Mouse (Mus musculus) limb, embryonic 10.5 days (tissue): ENCODE measurements around the gene Cchcr1. TPM values are rescaled to one million over a fixed set of nuclear protein-coding genes. Genes with fewer than 3 reads are reported as not detected.
A peak's percentile ranks its signal among the peaks of the same experiment; 100 is the strongest.
"Not testable (repeated sequence)": the region's sequence is repeated elsewhere in the genome, so short reads cannot be mapped to it uniquely, and the experiment has no call there.

Source experiments
- DNase-seq: peaks from one replicate; pipeline ENCODE4 v3.0.0-alpha.2; 2017; ENCODE audit warnings: low spot score
- H3K27ac ChIP-seq: fragments of 300-500 bp; sonication (generic); 2 replicates; pipeline ENCODE4 v1.5.1; 2016; ENCODE audit warnings: mild to moderate bottlenecking
- H3K27me3 ChIP-seq: fragments of 300-500 bp; sonication (generic); 2 replicates; pipeline ENCODE4 v1.6.1; 2016; ENCODE audit warnings: low read depth, mild to moderate bottlenecking; ENCODE audit not compliant: poor library complexity, severe bottlenecking
- H3K36me3 ChIP-seq: fragments of 300-500 bp; sonication (generic); 2 replicates; pipeline ENCODE4 v1.6.1; 2016; ENCODE audit warnings: mild to moderate bottlenecking, moderate library complexity
- H3K4me1 ChIP-seq: fragments of 300-500 bp; sonication (generic); 2 replicates; pipeline ENCODE4 v1.6.1; 2016
- H3K4me3 ChIP-seq: fragments of 300-500 bp; sonication (generic); 2 replicates; pipeline ENCODE4 v1.5.1; 2016; ENCODE audit warnings: mild to moderate bottlenecking, moderate library complexity
- H3K9me3 ChIP-seq: fragments of 300-500 bp; sonication (generic); replicated peaks from 2 replicates; pipeline ENCODE4 v1.6.1; 2016; ENCODE audit warnings: mild to moderate bottlenecking
- WGBS: fragments of 180-500 bp; shearing (Covaris S2); methylation state at CpG from one replicate; pipeline ENCODE4 v1.1.7; 2016; 5-methylcytosine and 5-hydroxymethylcytosine counted together
- polyA plus RNA-seq: library from polyadenylated mRNA; unstranded; fragments of >200 nt; fragmentation: Nextera tagmentation; extraction: Ambion mirVana; gene quantifications from 2 replicates; pipeline ENCODE4 v1.2.1, GENCODE M21; 2016

Cchcr1 gene
- polyA plus RNA-seq, 1 experiment from 2014 or later = 25.5 TPM

DNA sequence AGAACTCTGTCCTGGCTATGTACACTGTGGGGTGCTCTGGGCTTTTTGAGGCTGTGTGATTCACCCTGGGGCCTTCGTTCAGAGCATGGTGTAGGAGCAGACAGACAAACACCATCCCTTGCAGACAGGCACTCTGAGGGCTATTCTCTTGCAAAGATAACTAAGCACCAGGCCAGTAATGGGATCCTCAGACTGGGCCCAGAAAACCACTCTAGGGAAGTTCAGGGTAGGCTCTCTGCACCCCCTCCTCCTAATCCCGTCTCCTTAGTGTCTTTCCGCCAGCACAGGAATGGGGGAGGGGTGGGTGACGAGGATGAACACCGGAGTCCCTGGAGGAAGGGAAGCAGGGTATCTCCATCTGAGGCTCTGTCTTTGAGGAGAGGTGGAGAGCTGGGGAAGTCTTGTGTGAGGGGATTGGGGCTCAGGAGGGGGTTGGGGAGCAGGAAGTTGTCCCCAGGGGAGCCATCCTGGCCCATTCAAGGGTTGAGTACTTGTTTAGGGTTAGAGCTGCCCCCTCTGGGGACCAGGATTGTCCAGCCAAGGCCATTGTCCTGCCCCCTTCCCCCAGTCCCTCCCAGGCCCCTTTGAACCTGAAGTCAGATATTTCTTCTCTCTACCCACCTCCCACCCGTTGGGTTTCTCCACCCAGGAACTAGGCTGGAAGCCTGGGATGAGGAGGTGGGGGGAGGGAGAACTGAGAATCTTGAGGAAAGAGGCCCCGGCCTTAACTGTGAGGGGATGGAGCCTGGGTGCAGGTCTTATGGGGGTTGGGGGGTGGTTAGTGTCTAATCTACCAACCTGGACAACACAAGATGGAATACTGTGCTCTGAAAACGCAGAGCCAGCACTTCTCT is 12.0 kb upstream of the Cchcr1 start:
- 0 out of 2 replicates have a peak overlapping the region, but pooled peaks have one; percentile 8 for H3K27ac ChIP-seq
- no peaks in the 10 kb centered on the region for H3K9me3 ChIP-seq
- H3K36me3 ChIP-seq = no peaks in the 10 kb centered on the region
- peaks cover 28% of the 10 kb centered on the region for H3K4me1 ChIP-seq
- peaks cover 53% of the 10 kb centered on the region for H3K27me3 ChIP-seq
- DNase-seq = no peak
- H3K4me3 ChIP-seq = no peak overlapping the region
- WGBS = 28% methylated on average over 8 of the region's 8 CpGs

DNA sequence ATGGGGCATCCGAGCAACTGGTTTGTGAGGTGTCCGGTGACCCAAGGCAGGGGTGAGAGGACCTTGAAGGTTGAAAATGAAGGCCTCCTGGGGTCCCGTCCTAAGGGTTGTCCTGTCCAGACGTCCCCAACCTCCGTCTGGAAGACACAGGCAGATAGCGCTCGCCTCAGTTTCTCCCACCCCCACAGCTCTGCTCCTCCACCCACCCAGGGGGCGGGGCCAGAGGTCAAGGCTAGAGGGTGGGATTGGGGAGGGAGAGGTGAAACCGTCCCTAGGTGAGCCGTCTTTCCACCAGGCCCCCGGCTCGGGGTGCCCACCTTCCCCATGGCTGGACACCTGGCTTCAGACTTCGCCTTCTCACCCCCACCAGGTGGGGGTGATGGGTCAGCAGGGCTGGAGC is 11.1 kb upstream of the Cchcr1 start, which contains the start of gene Pou5f1:
Gene Pou5f1, plus strand, starts transcription at position 243 of the 400 bp plus-strand sequence.
- Histone ChIP-seq H3K36me3 (no peaks in the 10 kb centered on the region), H3K27ac (no peak within 1 kb of the TSS), H3K4me3 (no peak within 1 kb of the TSS), H3K27me3 (peaks cover 53% of the 10 kb centered on the region), H3K4me1 (peaks cover 28% of the 10 kb centered on the region), H3K9me3 (no peaks in the 10 kb centered on the region)
- DNase-seq = no peak
- WGBS = 36% methylated on average over 13 of the region's 13 CpGs

DNA sequence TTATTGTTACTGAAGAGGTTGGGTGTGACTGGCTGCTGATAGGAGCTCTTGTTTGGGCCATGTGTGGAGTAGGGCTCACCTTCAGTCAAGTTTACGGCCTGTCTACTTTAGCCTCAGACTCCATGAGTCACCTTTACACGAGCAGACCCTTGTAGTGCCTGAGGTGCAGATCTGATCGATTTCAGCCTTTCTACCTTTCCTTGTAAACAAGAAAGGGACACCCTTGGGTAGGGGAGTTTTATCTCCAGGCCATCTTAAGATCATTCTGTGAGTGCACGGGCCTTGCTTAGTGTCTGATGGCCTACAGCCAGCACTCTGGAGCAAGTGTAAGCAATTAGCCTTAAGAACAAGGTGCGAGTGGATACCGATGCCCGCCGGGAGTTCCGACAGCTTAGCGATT is 10.0 kb upstream of the Cchcr1 start:
- WGBS = 11% methylated on average over 10 of the region's 10 CpGs
- Histone ChIP-seq H3K4me1 (peaks cover 27% of the 10 kb centered on the region), H3K4me3 (no peak overlapping the region), H3K27me3 (peaks cover 53% of the 10 kb centered on the region), H3K36me3 (no peaks in the 10 kb centered on the region), H3K27ac (no peak overlapping the region), H3K9me3 (no peaks in the 10 kb centered on the region)
- no peak for DNase-seq

DNA sequence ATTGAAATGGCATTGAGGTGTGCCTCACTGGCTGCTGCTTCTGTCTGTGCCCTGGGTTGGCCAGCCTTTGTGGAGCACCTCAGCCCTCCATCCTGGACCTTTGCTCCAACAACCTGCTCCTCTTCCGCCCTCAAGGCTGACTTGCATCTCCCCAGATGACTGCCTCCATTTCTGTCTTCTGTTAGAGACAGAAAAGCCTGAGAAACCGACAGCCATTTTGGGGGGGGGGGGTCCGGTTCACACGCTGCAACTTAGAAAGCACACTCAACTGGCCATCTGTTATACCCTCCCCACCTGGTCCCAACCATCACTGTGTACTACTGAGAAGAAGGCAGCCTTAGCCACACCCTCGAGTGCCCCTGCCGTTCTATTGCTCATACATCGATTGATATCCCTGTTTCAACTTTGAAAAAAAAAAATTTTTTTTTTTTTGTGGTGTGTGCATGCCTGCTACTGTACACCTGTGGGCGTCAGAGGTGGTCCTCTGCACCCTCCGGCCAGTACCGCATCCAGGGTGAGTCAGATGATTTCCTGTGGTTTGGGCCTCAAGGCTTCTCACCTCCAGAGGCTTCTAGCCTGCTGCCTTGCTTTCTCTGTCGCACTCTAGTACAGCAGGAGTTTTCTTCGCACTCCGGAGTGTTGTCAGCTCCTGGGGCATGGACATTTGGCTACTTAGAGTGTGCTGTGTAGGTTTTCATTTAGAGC is 9.2 kb upstream of the Cchcr1 start:
- Histone ChIP-seq H3K27ac (no peak overlapping the region), H3K36me3 (peaks cover 6% of the 10 kb centered on the region; the same call in 1 of the 2 replicates), H3K27me3 (peaks cover 53% of the 10 kb centered on the region), H3K4me1 (peaks cover 19% of the 10 kb centered on the region), H3K4me3 (no peak overlapping the region), H3K9me3 (no peaks in the 10 kb centered on the region)
- DNase-seq = no peak
- WGBS = 23% methylated on average over 13 of the region's 13 CpGs

DNA sequence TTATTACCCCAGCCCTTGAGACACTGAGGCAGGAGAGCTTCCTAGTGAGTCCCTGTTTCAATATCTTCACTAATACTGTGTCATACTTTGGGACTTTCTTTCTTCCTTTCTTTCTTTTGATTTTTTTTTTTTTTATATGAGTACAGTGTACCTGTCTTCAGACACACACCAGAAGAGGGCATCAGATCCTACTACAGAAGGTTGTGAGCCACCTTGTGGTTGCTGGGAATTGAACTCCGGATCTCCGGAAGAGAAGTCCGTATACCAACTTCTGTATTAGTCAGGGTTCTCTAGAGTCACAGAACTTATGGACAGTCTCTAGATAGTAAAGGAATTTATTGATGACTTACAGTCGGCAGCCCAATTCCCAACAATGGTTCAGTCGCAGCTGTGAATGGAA is 8.6 kb upstream of the Cchcr1 start:
- H3K27me3 ChIP-seq = peaks cover 53% of the 10 kb centered on the region
- not testable (repeated sequence) for H3K27ac ChIP-seq
- 59% methylated on average over 5 of the region's 5 CpGs for WGBS

DNA sequence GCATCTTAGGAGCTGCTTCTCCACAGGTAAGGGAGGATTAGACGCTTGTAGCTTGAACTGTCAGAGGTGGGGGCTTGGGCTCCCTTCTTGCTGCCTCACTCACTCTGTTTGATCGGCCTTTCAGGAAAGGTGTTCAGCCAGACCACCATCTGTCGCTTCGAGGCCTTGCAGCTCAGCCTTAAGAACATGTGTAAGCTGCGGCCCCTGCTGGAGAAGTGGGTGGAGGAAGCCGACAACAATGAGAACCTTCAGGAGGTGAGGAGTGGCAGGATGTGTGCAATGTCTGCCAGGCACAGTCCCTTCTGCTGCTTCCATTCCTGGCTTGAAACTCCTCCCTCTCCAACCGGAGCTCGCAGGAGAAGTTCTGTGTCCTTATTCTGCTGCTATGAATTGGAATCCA is 7.6 kb upstream of the Cchcr1 start:
- Histone ChIP-seq H3K9me3 (no peaks in the 10 kb centered on the region), H3K36me3 (peaks cover 12% of the 10 kb centered on the region), H3K27ac (no peak overlapping the region), H3K27me3 (peaks cover 47% of the 10 kb centered on the region), H3K4me1 (peaks cover 16% of the 10 kb centered on the region), H3K4me3 (no peak overlapping the region)
- WGBS = 50% methylated on average over 8 of the region's 8 CpGs
- no peak for DNase-seq

More for the DNA sequence above, 8.6 kb upstream of the Cchcr1 start:
- H3K36me3 ChIP-seq, H3K9me3 ChIP-seq, DNase-seq, H3K4me3 ChIP-seq: not testable (repeated sequence)
- H3K4me1 ChIP-seq = peaks cover 17% of the 10 kb centered on the region

DNA sequence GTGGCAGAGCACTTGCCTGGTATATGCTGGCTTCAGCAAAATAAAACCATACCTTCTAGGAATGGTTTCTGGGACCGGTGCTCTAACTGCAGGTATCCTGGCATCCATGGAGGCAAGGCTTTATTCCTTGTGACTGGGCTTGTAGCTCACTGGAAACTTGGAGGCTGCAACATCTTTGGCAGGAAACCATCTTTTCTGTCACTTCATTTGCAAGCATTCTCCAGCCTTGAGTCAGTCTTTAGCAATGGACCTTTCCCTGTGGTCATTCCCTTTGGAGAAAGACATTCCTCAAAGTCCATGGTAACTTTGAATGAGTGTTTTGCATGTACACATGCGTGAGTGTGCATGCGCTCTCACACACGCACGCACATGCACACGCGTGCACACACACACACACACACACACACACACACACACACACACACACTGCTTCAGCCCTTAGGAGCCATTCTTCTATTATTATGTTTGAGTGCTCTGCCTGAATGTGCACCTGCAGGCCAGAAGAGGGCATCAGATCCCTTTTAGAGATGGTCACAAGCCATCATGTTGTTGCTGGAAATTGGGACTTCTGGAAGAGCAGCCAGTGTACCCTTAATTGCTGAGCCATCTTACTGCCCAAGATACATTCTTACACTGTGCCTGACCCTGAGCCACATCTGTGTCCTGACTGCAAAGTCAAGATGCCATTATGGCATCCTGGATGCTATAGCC is 3.8 kb upstream of the Cchcr1 start:
- Histone ChIP-seq H3K27ac (no peak overlapping the region), H3K4me3 (no peak overlapping the region), H3K36me3 (peaks cover 16% of the 10 kb centered on the region), H3K4me1 (peaks cover 30% of the 10 kb centered on the region), H3K27me3 (peaks cover 9% of the 10 kb centered on the region), H3K9me3 (no peaks in the 10 kb centered on the region)
- no peak for DNase-seq
- 90% methylated on average over 7 of the region's 7 CpGs for WGBS

DNA sequence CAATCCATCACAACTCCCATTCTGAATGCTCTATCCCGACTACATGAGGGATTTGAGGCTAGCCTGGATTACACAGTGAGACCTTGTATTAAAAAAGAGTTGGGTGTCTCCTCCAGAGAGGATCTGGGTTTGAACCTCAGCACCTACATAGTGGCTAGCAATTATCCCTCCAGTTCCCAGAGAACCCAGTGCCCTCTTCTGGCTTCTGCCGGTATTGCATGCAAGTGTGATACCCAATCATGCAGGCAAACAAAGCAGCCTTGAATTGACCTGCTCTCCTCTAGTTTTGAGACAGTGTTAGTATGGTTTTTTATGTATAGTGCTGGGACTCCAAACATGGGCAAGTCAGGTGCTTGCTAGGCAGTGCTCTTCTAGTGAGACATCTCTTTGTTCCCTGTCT is 3.0 kb upstream of the Cchcr1 start:
- peak; percentile 89 for DNase-seq
- Histone ChIP-seq H3K36me3 (peaks cover 16% of the 10 kb centered on the region), H3K4me3 (peak overlapping the region; percentile 72; the same call in 1 of the 2 replicates), H3K9me3 (no peaks in the 10 kb centered on the region), H3K27me3 (peaks cover 2% of the 10 kb centered on the region; the same call in 1 of the 2 replicates), H3K4me1 (peaks cover 34% of the 10 kb centered on the region), H3K27ac (0 out of 2 replicates have a peak overlapping the region, but pooled peaks have one; percentile 64)
- 13% methylated on average over 2 of the region's 2 CpGs for WGBS

DNA sequence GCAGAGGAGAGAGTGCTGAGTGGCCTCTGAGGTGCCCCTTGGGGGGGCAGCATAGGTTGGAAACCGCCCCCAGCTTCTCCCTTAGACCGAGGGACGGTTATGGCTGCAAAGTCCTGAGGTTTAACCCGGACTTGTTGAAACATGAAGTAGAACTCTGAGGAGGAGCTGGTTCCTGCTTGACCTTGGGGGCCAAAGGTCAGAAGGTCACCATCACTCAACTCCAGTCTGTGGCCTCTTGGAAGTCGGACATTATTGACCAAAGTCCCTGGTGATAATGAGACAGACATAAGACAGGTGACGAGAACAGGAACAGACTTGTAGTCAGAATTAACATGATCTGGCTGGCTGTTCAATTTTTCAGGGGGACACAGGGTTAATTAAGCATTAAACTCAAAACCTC is 2.1 kb upstream of the Cchcr1 start:
- peak overlapping the region; percentile 64 for H3K27ac ChIP-seq

DNA sequence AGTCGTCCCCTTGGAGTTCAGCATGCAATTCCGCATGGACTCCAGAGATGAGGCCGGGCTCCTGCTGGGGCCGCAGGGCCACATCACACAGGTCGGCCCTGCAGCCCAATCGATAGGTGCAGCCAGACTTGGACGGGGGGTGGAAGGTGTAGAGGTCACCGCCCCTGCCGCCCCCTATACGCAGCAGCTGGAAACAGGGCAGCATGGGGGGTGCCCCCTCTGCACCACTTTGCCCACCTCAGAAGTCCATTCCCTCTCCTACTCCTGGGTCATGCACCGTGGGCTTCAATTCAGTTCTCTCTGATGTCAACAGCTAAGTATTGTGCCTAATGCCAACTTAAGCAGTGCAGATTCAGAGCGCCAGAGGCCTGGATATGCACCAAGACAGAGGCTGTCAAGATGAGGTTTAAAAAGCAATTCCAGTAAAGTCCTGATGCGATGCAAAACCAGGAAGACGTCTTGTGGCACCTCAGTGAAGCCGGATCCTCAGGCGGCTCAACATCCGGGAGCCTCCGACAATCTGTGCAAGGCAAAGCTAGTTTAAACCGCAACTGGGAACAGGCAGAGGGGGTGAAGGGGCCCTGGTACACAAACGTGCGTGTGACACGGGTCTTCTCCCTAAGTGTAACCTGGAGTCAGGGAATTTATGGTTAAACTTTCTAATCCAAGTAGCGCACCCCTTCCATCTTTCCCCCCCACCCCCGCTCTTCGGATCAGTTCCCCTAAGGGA is 824 bp upstream of the Cchcr1 start:
- Histone ChIP-seq H3K36me3 (peaks cover 26% of the 10 kb centered on the region), H3K27ac (peak overlapping the region; percentile 85), H3K27me3 (no peaks in the 10 kb centered on the region), H3K9me3 (no peaks in the 10 kb centered on the region), H3K4me3 (peak overlapping the region; percentile 72), H3K4me1 (peaks cover 34% of the 10 kb centered on the region)
- DNase-seq = peak; percentile 67
- 6% methylated on average over 25 of the region's 25 CpGs for WGBS

More for the DNA sequence above, 2.1 kb upstream of the Cchcr1 start:
- no peaks in the 10 kb centered on the region for H3K9me3 ChIP-seq
- peaks cover 16% of the 10 kb centered on the region for H3K36me3 ChIP-seq
- no peak for DNase-seq
- H3K4me3 ChIP-seq = peak overlapping the region; percentile 72
- H3K27me3 ChIP-seq = no peaks in the 10 kb centered on the region
- 23% methylated on average over 6 of the region's 6 CpGs for WGBS
- H3K4me1 ChIP-seq = peaks cover 34% of the 10 kb centered on the region

DNA sequence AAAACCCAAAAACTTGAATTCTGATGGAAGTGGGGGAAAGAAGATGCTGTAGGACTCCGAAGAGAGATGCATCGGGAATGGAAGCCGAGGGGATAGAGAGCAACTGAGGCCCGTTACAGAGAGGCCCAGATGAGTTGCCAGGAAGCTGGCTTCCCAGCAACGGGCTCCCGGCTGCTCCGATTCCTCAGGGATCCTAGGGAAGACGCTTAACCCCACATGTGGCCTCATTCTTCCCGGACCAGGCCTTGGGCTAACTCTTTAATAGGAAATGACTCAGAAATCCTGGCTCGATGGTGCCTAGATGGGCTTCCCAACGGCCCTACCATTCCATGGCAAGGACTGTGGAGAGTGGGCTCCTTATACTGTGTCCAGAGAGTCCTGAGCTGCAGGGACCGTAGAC is 626 bp downstream of the Cchcr1 start:
- H3K4me3 ChIP-seq = peak overlapping the region; percentile 72
- peaks cover 32% of the 10 kb centered on the region for H3K36me3 ChIP-seq
- no peaks in the 10 kb centered on the region for H3K27me3 ChIP-seq
- peaks cover 34% of the 10 kb centered on the region for H3K4me1 ChIP-seq
- WGBS = 12% methylated on average over 12 of the region's 12 CpGs
- no peaks in the 10 kb centered on the region for H3K9me3 ChIP-seq
- DNase-seq = no peak
- peak overlapping the region; percentile 85 for H3K27ac ChIP-seq

DNA sequence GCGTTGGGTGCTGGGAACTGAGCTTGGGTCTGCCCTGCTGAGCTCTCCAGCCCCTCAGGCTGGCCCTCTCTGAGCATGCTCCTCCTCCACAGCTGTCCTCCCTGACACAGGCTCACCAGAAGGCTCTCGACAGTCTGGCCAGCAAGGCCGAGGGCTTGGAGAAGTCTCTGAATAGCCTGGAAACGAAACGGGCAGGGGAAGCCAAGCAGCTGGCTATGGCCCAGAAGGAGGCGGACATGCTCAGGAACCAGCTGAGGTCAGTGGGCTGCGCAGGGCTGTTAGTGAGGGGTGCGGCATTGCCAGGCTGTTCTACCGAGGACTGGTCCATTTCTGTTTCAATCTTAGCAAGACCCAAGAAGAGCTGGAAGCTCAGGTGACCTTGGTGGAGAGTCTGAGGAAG is 7.5 kb downstream of the Cchcr1 start:
- H3K4me1 ChIP-seq = no peaks in the 10 kb centered on the region
- H3K9me3 ChIP-seq = no peaks in the 10 kb centered on the region
- H3K27ac ChIP-seq = no peak overlapping the region
- DNase-seq = no peak
- no peak overlapping the region for H3K4me3 ChIP-seq
- WGBS = 91% methylated on average over 9 of the region's 9 CpGs
- no peaks in the 10 kb centered on the region for H3K27me3 ChIP-seq
- H3K36me3 ChIP-seq = peaks cover 82% of the 10 kb centered on the region
